Mouse (Mus musculus) adrenal gland, adult 2 months (tissue): ENCODE measurements around the gene Aif1l. TPM values are rescaled to one million over a fixed set of nuclear protein-coding genes. Genes with fewer than 3 reads are reported as not detected.
"Not testable (repeated sequence)": the region's sequence is repeated elsewhere in the genome, so short reads cannot be mapped to it uniquely, and the experiment has no call there.

Source experiments
- DNase-seq: peaks from one replicate; pipeline ENCODE4 v3.0.0; 2021
- long read RNA-seq: library from polyadenylated mRNA; stranded (forward); transcript quantifications from one replicate; pipeline ENCODE4 v2.0.0, GENCODE M21; 2021
- polyA plus RNA-seq: library from polyadenylated mRNA; depleted of rRNA; stranded (reverse); fragments of >200 nt; gene quantifications from 2 replicates; pipeline ENCODE4 v1.2.3, GENCODE M21; 2012; rRNA removed
- total RNA-seq, 2 experiments: library from RNA; stranded (reverse); gene quantifications; 2 replicates each; pipeline ENCODE4 v1.2.3; 2021

Gene Aif1l
- total RNA-seq, result 10 to 100 TPM; 20.7 to 81.0 TPM
- polyA plus RNA-seq, result 16.2 and 16.3 TPM in 2 replicates
- long read RNA-seq, transcript Aif1l-201 (6 exons, 3,117 nt), result major isoform, 9 of 11 reads
- long read RNA-seq, partial matches to known transcripts, result 0 of 11 reads
- long read RNA-seq, other reads (novel, unspliced or antisense), result 1 of 11 reads

GRCm38 (mm10) chr2:31950058-31950871 is at the start of gene Aif1l:
Gene Aif1l (plus strand): TSS chr2:31950139.
- DNase-seq, result peak; percentile 74

- DNase-seq, result no peak
Measured at GRCm38 (mm10) chr2:31900932-31901331, 49.0 kb upstream of the Aif1l start.

GRCm38 (mm10) chr2:31901659-31902362 is 48.1 kb upstream of the Aif1l start:
- DNase-seq, result no peak

GRCm38 (mm10) chr2:31904089-31904488 is 45.9 kb upstream of the Aif1l start:
- no peak for DNase-seq

- DNase-seq, result no peak
Measured at GRCm38 (mm10) chr2:31904622-31905021, 45.3 kb upstream of the Aif1l start.

GRCm38 (mm10) chr2:31905682-31906081 is 44.3 kb upstream of the Aif1l start:
- no peak for DNase-seq

- DNase-seq, result no peak
Measured at GRCm38 (mm10) chr2:31906407-31906806, 43.5 kb upstream of the Aif1l start.

- DNase-seq, result no peak
Measured at GRCm38 (mm10) chr2:31912575-31912974, 37.4 kb upstream of the Aif1l start.

GRCm38 (mm10) chr2:31914213-31914612 is 35.7 kb upstream of the Aif1l start:
- DNase-seq, result not testable (repeated sequence)

GRCm38 (mm10) chr2:31915112-31915511 is 34.8 kb upstream of the Aif1l start:
- peak; percentile 56 for DNase-seq

GRCm38 (mm10) chr2:31917636-31918035 is 32.3 kb upstream of the Aif1l start:
- DNase-seq, result peak; percentile 58

GRCm38 (mm10) chr2:31923645-31924044 is 26.3 kb upstream of the Aif1l start:
- no peak for DNase-seq

- DNase-seq, result no peak
Measured at GRCm38 (mm10) chr2:31924811-31925210, 25.1 kb upstream of the Aif1l start.

GRCm38 (mm10) chr2:31925936-31926335 is 24.0 kb upstream of the Aif1l start:
- no peak for DNase-seq

- DNase-seq, result no peak
Measured at GRCm38 (mm10) chr2:31929664-31930063, 20.3 kb upstream of the Aif1l start.

GRCm38 (mm10) chr2:31934551-31934950 is 15.4 kb upstream of the Aif1l start:
- no peak for DNase-seq

GRCm38 (mm10) chr2:31935054-31935453 is 14.9 kb upstream of the Aif1l start:
- DNase-seq, result peak; percentile 30

GRCm38 (mm10) chr2:31938298-31938697 is 11.6 kb upstream of the Aif1l start:
- DNase-seq, result no peak

GRCm38 (mm10) chr2:31943011-31943410 is 6.9 kb upstream of the Aif1l start:
- DNase-seq, result no peak

GRCm38 (mm10) chr2:31945580-31945979 is 4.4 kb upstream of the Aif1l start:
- no peak for DNase-seq

- DNase-seq, result peak; percentile 61
Measured at GRCm38 (mm10) chr2:31948392-31948791, 1.5 kb upstream of the Aif1l start.

- no peak for DNase-seq
Measured at GRCm38 (mm10) chr2:31948801-31949200, 1.1 kb upstream of the Aif1l start.

GRCm38 (mm10) chr2:31950966-31951365 is 1.0 kb downstream of the Aif1l start:
- DNase-seq, result peak; percentile 28
